Mouse (Mus musculus): Measurements from ENCODE around the gene Dis3l2. TPM values are rescaled to one million over a fixed set of nuclear protein-coding genes. Genes with fewer than 3 reads are reported as not detected.

The Dis3l2 gene
- total and polyA plus RNA-seq, 3 experiments: 12.4 to 17.4 (median 16.5) TPM

DNA sequence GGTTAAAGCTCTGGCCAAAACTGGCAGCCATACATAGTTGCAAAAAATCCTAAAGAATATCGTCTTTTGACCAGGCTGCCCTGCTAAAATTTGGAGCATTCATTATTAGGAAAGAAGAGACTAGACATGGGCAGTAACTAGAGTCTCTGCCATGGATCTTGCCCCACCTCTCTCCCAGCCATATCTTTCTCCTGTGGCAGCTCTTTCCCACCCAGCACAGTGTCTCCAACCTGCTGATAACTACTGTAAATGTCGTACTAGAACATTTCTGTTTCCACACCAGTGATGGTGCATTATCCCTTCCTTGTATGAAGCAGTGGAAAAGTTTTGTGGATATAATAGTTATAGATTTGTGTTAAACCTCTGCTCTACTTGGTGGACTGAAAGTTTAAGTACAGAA is 147.1 kb downstream of the Dis3l2 start:
- Histone ChIP-seq H3K79me2 (replicated peaks; ENCODE audit: control insufficient read depth, extremely low read depth, insufficient read depth, poor library complexity, severe bottlenecking) (no peaks in the 10 kb centered on the region), H3K27ac (ENCODE audit: insufficient read depth, low read depth) (no peak overlapping the region), H3K27me3 (replicated peaks) (no peaks in the 10 kb centered on the region), H3K9me3 (replicated peaks; ENCODE audit: low read length) (no peaks in the 10 kb centered on the region), H3K4me2 (ENCODE audit: insufficient read depth, low read depth, poor library complexity, severe bottlenecking) (no peak overlapping the region), H3K9ac (ENCODE audit: insufficient read depth, low read depth) (no peak overlapping the region), H3K4me1 (ENCODE audit: control insufficient read depth in 1 of 2, insufficient read depth in 2 of 2) (no peaks in the 10 kb centered on the region), H3K4me3 (replicated peaks in 1 of 3; ENCODE audit: low read depth in 2 of 3, low read length in 2 of 3, poor library complexity in 1 of 3) (no peak overlapping the region), H3K36me3 (replicated peaks in 1 of 2; ENCODE audit: control insufficient read depth in 1 of 2, insufficient read depth in 1 of 2, low read length in 1 of 2) (peaks cover 0 to 7% of the 10 kb centered on the region in 2 experiments)
- no peak for DNase-seq (ENCODE audit: extremely low read depth)
- in situ Hi-C loops (cut with MboI; ENCODE audit: low pct_ligation_motif_present, low pct_unique_long_range_greater_than_20kb, low sequenced_read_pairs) (no loop called here), dilution Hi-C loops (cut with MboI; ENCODE audit: extremely low pct_ligation_motif_present, extremely low pct_unique_long_range_greater_than_20kb, low sequenced_read_pairs) (no loop called here)
- no peak for TF ChIP-seq SMC3 (IDR thresholded peaks at IDR 0.05; ENCODE audit: low read depth, low read length)
- TF ChIP-seq MXI1 (IDR thresholded peaks at IDR 0.05; ENCODE audit: low read depth, low read length): no peak
- TF ChIP-seq RAD21 (IDR thresholded peaks at IDR 0.05; ENCODE audit: low read depth, low read length): no peak
- TF ChIP-seq CHD2 (IDR thresholded peaks at IDR 0.05; ENCODE audit: low read length): no peak
- TF ChIP-seq POLR2A (IDR thresholded peaks at IDR 0.05; ENCODE audit: low read depth, low read length): no peak
- no peak for TF ChIP-seq JUND (conservative IDR thresholded peaks at IDR 0.05; ENCODE audit: low read depth, low read length)
- TF ChIP-seq UBTF (IDR thresholded peaks at IDR 0.05; ENCODE audit: low read depth, low read length): no peak
- no peak for TF ChIP-seq MAZ (IDR thresholded peaks at IDR 0.05; ENCODE audit: low read depth, low read length)
- TF ChIP-seq ZKSCAN1 (IDR thresholded peaks at IDR 0.05; ENCODE audit: borderline replicate concordance, low read depth, low read length): no peak
- no peak for TF ChIP-seq JUN (IDR thresholded peaks at IDR 0.05; ENCODE audit: insufficient read depth, low read depth, low read length)
- TF ChIP-seq MYC (IDR thresholded peaks at IDR 0.05; ENCODE audit: low read depth, low read length): no peak
- no peak for TF ChIP-seq RCOR1 (conservative IDR thresholded peaks at IDR 0.05; ENCODE audit: low read depth, low read length)
- TF ChIP-seq PAX5 (IDR thresholded peaks at IDR 0.05; ENCODE audit: low read length): no peak
- no peak for TF ChIP-seq NRF1 (IDR thresholded peaks at IDR 0.05; ENCODE audit: low read depth, low read length)
- no peak for TF ChIP-seq ZC3H11A (IDR thresholded peaks at IDR 0.05; ENCODE audit: low read depth, low read length)
- TF ChIP-seq KAT2A (IDR thresholded peaks at IDR 0.05; ENCODE audit: insufficient replicate concordance, low read length): no peak

DNA sequence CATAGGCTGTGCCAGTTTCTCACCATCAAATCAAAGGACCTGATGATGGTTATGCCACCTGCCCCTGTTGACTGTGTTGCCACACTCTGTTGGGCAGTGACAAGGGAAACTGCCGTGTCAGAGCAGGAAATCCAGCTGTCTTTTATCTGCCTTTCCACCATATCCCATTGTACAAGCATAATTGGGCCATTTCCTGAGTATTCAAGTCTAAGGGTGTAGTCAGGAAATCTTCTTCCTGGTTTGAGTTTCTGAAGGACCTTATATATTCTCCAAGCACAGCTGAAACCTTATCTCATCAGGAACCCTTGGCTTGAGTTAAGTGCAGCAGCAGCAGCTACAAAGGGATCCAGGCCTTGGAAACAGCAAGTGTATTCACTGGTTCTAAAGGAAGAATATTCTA is 155.3 kb downstream of the Dis3l2 start:
- no peaks in the 10 kb centered on the region for H3K79me2 ChIP-seq (replicated peaks; ENCODE audit: control insufficient read depth, extremely low read depth, insufficient read depth, poor library complexity, severe bottlenecking)
- TF ChIP-seq GABPA (IDR thresholded peaks at IDR 0.05; ENCODE audit: insufficient replicate concordance, low read depth, low read length) (no peak), ZC3H11A (IDR thresholded peaks at IDR 0.05; ENCODE audit: low read depth, low read length) (no peak), SMC3 (IDR thresholded peaks at IDR 0.05; ENCODE audit: low read depth, low read length) (no peak), RAD21 (IDR thresholded peaks at IDR 0.05; ENCODE audit: low read depth, low read length) (no peak), KAT2A (IDR thresholded peaks at IDR 0.05; ENCODE audit: insufficient replicate concordance, low read length) (no peak), ZKSCAN1 (IDR thresholded peaks at IDR 0.05; ENCODE audit: borderline replicate concordance, low read depth, low read length) (no peak), UBTF (IDR thresholded peaks at IDR 0.05; ENCODE audit: low read depth, low read length) (no peak), RCOR1 (conservative IDR thresholded peaks at IDR 0.05; ENCODE audit: low read depth, low read length) (no peak), ZNF384 (IDR thresholded peaks at IDR 0.05; ENCODE audit: low read depth, low read length) (no peak), MAZ (IDR thresholded peaks at IDR 0.05; ENCODE audit: low read depth, low read length) (no peak), ELF1 (IDR thresholded peaks at IDR 0.05; ENCODE audit: low read depth, low read length) (no peak), HCFC1 (IDR thresholded peaks at IDR 0.05; ENCODE audit: low read depth, low read length) (no peak), JUND (conservative IDR thresholded peaks at IDR 0.05; ENCODE audit: low read depth, low read length) (no peak), MXI1 (IDR thresholded peaks at IDR 0.05; ENCODE audit: low read depth, low read length) (no peak), PAX5 (IDR thresholded peaks at IDR 0.05; ENCODE audit: low read length) (no peak)
- H3K4me3 ChIP-seq (replicated peaks in 1 of 3; ENCODE audit: low read depth in 2 of 3, low read length in 2 of 3, poor library complexity in 1 of 3): no peak overlapping the region
- no peaks in the 10 kb centered on the region for H3K27me3 ChIP-seq (replicated peaks)
- in situ Hi-C loops (cut with MboI; ENCODE audit: low pct_ligation_motif_present, low pct_unique_long_range_greater_than_20kb, low sequenced_read_pairs) (no loop called here), dilution Hi-C loops (cut with MboI; ENCODE audit: extremely low pct_ligation_motif_present, extremely low pct_unique_long_range_greater_than_20kb, low sequenced_read_pairs) (no loop called here)
- no peak for DNase-seq (ENCODE audit: extremely low read depth)
- no peak overlapping the region for H3K27ac ChIP-seq (ENCODE audit: insufficient read depth, low read depth)
- no peak overlapping the region for H3K4me2 ChIP-seq (ENCODE audit: insufficient read depth, low read depth, poor library complexity, severe bottlenecking)
- peaks cover 0 to 30% of the 10 kb centered on the region in 2 experiments for H3K36me3 ChIP-seq (replicated peaks in 1 of 2; ENCODE audit: control insufficient read depth in 1 of 2, insufficient read depth in 1 of 2, low read length in 1 of 2)
- peaks cover 0 to 26% of the 10 kb centered on the region in 2 experiments; a peak in 2 of 4 replicates for H3K4me1 ChIP-seq (ENCODE audit: control insufficient read depth in 1 of 2, insufficient read depth in 2 of 2)
- H3K9ac ChIP-seq (ENCODE audit: insufficient read depth, low read depth): no peak overlapping the region
- no peaks in the 10 kb centered on the region for H3K9me3 ChIP-seq (replicated peaks; ENCODE audit: low read length)

Data from CH12.LX (cell line).